10 mouse cellular contexts compared by ENCODE assay signal in genomic region chr2:178058195-178058594, GRCm38 (mm10). TPM values are rescaled to one million over a fixed set of nuclear protein-coding genes. Genes with fewer than 3 reads are reported as not detected.
DNase-seq lines count a peak whose midpoint lies in the region; ATAC-seq and TF ChIP-seq lines count a peak whose summit lies in the region.
"Had no signal": no experiment of that assay in that cellular context is flagged by ENCODE, and none has a peak within 500 bp of the region (broad histone marks: within the 10 kb centered on the region; RNA-seq: fewer than 3 reads in every experiment).

No protein-coding gene starts in this region.

- in situ Hi-C loops in CH12.LX (cut with MboI; ENCODE audit: low pct_ligation_motif_present, low pct_unique_long_range_greater_than_20kb, low sequenced_read_pairs): no loop called here

- H3K4me2 ChIP-seq in intestine, postnatal 0 days (replicated peaks; ENCODE audit: low read depth): no peak overlapping the region
- no peak overlapping the region for H3K4me2 ChIP-seq in intestine, embryonic 15.5 days (replicated peaks)
- no peak overlapping the region for H3K4me2 ChIP-seq in CH12.LX (ENCODE audit: insufficient read depth, low read depth, poor library complexity, severe bottlenecking)
- H3K4me2 ChIP-seq: embryonic facial prominence, embryonic 13.5 days; liver, embryonic 15.5 days had no signal

- no peak overlapping the region for H3K9ac ChIP-seq in intestine, postnatal 0 days (ENCODE audit: low read depth, low read length)
- H3K9ac ChIP-seq in intestine, embryonic 15.5 days: no peak overlapping the region
- H3K9ac ChIP-seq in CH12.LX (ENCODE audit: insufficient read depth, low read depth): no peak overlapping the region
- H3K9ac ChIP-seq: embryonic facial prominence, embryonic 13.5 days; liver, embryonic 15.5 days had no signal

- TF ChIP-seq EP300 in CH12.LX (IDR thresholded peaks at IDR 0.05; ENCODE audit: low read length): no peak

- ATAC-seq in intestine, postnatal 0 days: no peak
- ATAC-seq in intestine, embryonic 15.5 days: no peak
- ATAC-seq in erythroblast, adult 5-6 weeks (replicated peaks; ENCODE audit: low FRiP score, poor library complexity, severe bottlenecking): peak; percentile 79
- peak; percentile 68; the same call in 1 of the 2 replicates for ATAC-seq in monocyte, adult 5-6 weeks (replicated peaks; ENCODE audit: insufficient number of reproducible peaks, low FRiP score, low TSS enrichment, poor library complexity, severe bottlenecking)

- no peaks in the 10 kb centered on the region for H3K36me3 ChIP-seq in intestine, postnatal 0 days (ENCODE audit: control insufficient read depth, insufficient read depth)
- 0 out of 2 replicates have a peak, but pooled peaks cover 2% of the 10 kb centered on the region for H3K36me3 ChIP-seq in intestine, embryonic 15.5 days
- H3K36me3 ChIP-seq in CH12.LX (replicated peaks in 1 of 2; ENCODE audit: control insufficient read depth in 1 of 2, insufficient read depth in 1 of 2, low read length in 1 of 2): peaks cover 0 to 5% of the 10 kb centered on the region in 2 experiments
- H3K36me3 ChIP-seq: liver, embryonic 15.5 days had no signal

- dilution Hi-C loops in CH12.LX (cut with MboI; ENCODE audit: extremely low pct_ligation_motif_present, extremely low pct_unique_long_range_greater_than_20kb, low sequenced_read_pairs): no loop called here

- H3K4me1 ChIP-seq in intestine, postnatal 0 days (replicated peaks; ENCODE audit: control insufficient read depth, insufficient read depth, low read length): no peaks in the 10 kb centered on the region
- no peaks in the 10 kb centered on the region for H3K4me1 ChIP-seq in intestine, embryonic 15.5 days (replicated peaks)
- H3K4me1 ChIP-seq in CH12.LX (ENCODE audit: control insufficient read depth in 1 of 2, insufficient read depth in 2 of 2): peaks cover 2 to 6% of the 10 kb centered on the region in 2 experiments; a peak in 1 of 4 replicates
- H3K4me1 ChIP-seq: embryonic facial prominence, embryonic 13.5 days; liver, embryonic 15.5 days had no signal

- 10% methylated on average over 1 of the region's 1 CpGs for WGBS in intestine, postnatal 0 days
- 5% methylated on average over 1 of the region's 1 CpGs for WGBS in intestine, embryonic 15.5 days

- no peaks in the 10 kb centered on the region for H3K27me3 ChIP-seq in intestine, postnatal 0 days (replicated peaks; ENCODE audit: control insufficient read depth, insufficient read depth, low read length)
- no peaks in the 10 kb centered on the region for H3K27me3 ChIP-seq in intestine, embryonic 15.5 days (replicated peaks)
- no peaks in the 10 kb centered on the region for H3K27me3 ChIP-seq in CH12.LX (replicated peaks)
- H3K27me3 ChIP-seq: embryonic facial prominence, embryonic 13.5 days; liver, embryonic 15.5 days had no signal

- DNase-seq in CH12.LX (ENCODE audit: extremely low read depth): peak; percentile 53
- DNase-seq in adrenal gland, postnatal 36 days: peak; percentile 55 to 75
- peak; percentile 17 to 48 for DNase-seq in layer of hippocampus, adult 8-10 months (ENCODE audit: low spot score in 2 of 2)
- peak; percentile 58 for DNase-seq in urinary bladder, postnatal 25 days (ENCODE audit: low spot score)

- TF ChIP-seq RAD21 in CH12.LX (IDR thresholded peaks at IDR 0.05; ENCODE audit: low read depth, low read length): peak; percentile 75

- no peaks in the 10 kb centered on the region for H3K9me3 ChIP-seq in intestine, postnatal 0 days (ENCODE audit: control insufficient read depth)
- H3K9me3 ChIP-seq in intestine, embryonic 15.5 days: no peaks in the 10 kb centered on the region
- H3K9me3 ChIP-seq in CH12.LX (replicated peaks; ENCODE audit: low read length): no peaks in the 10 kb centered on the region
- H3K9me3 ChIP-seq: liver, embryonic 15.5 days had no signal

- peak; percentile 85 for TF ChIP-seq CTCF in intestine, postnatal 0 days (IDR thresholded peaks at IDR 0.05; ENCODE audit: low read depth)
- peak; percentile 66 to 81 for TF ChIP-seq CTCF in CH12.LX (conservative IDR thresholded peaks at IDR 0.05 in 1 of 2, IDR thresholded peaks at IDR 0.05 in 1 of 2; ENCODE audit: low read depth in 2 of 2, low read length in 2 of 2)

- H3K4me3 ChIP-seq in intestine, postnatal 0 days (ENCODE audit: low read depth, low read length): no peak overlapping the region
- H3K4me3 ChIP-seq in intestine, embryonic 15.5 days (replicated peaks): no peak overlapping the region
- H3K4me3 ChIP-seq in CH12.LX (replicated peaks in 1 of 3; ENCODE audit: low read depth in 2 of 3, low read length in 2 of 3, poor library complexity in 1 of 3): no peak overlapping the region
- H3K4me3 ChIP-seq: embryonic facial prominence, embryonic 13.5 days; liver, embryonic 15.5 days had no signal

- no peak for TF ChIP-seq POLR2A in CH12.LX (IDR thresholded peaks at IDR 0.05; ENCODE audit: low read depth, low read length)

- H3K27ac ChIP-seq in intestine, postnatal 0 days (ENCODE audit: low read depth, low read length): no peak overlapping the region
- no peak overlapping the region for H3K27ac ChIP-seq in intestine, embryonic 15.5 days
- H3K27ac ChIP-seq in CH12.LX (ENCODE audit: insufficient read depth, low read depth): no peak overlapping the region
- H3K27ac ChIP-seq: embryonic facial prominence, embryonic 13.5 days; liver, embryonic 15.5 days had no signal

- H3K79me2 ChIP-seq in CH12.LX (replicated peaks; ENCODE audit: control insufficient read depth, extremely low read depth, insufficient read depth, poor library complexity, severe bottlenecking): no peaks in the 10 kb centered on the region

TF ChIP-seq in CH12.LX, 34 proteins besides CTCF, POLR2A, EP300 and RAD21:
- TF ChIP-seq ELF1 (IDR thresholded peaks at IDR 0.05; ENCODE audit: low read depth, low read length) (no peak), ZC3H11A (IDR thresholded peaks at IDR 0.05; ENCODE audit: low read depth, low read length) (peak; percentile 25; the same call in 1 of the 2 replicates), SMC3 (IDR thresholded peaks at IDR 0.05; ENCODE audit: low read depth, low read length) (peak; percentile 71)

RNA-seq across cellular contexts. Expression of gene Zfp931, which starts 20.1 kb away (rescaled TPM):
- 4.9 and 5.9 TPM in 2 replicates for polyA plus RNA-seq in intestine, postnatal 0 days (2015; fragmentation: Nextera tagmentation; extraction: Ambion mirVana)
- 17.7 and 18.7 TPM in 2 replicates for polyA plus RNA-seq in intestine, embryonic 15.5 days (2015; fragmentation: Nextera tagmentation; extraction: Ambion mirVana)
- total RNA-seq in CH12.LX (2012; rRNA removed) (5.5 and 5.6 TPM in 2 replicates), CH12.LX (2014; rRNA removed) (14.0 and 17.7 TPM in 2 replicates)
- 3.2 and 4.0 TPM in 2 replicates for polyA plus RNA-seq in CH12.LX (2012; ENCODE audit: insufficient read length, low read depth)
- total RNA-seq in adrenal gland, postnatal 36 days (2021): 10 to 100 TPM; 23.4 to 34.6 TPM
- 0.77 and 2.5 TPM in 2 replicates for total RNA-seq in erythroblast, adult 5-6 weeks (2015; ENCODE audit: low replicate concordance)
- total RNA-seq in erythroblast, adult 5-6 weeks (2017; ENCODE audit: low replicate concordance): 1.5 and 4.2 TPM in 2 replicates
- total RNA-seq in layer of hippocampus, adult 8-10 months (2022): 10 to 100 TPM; 23.3 to 36.1 (median 27.2) TPM
- total RNA-seq in monocyte, adult 5-6 weeks (2017): 12.2 to 24.3 TPM (median 13.7 TPM) in 3 replicates

RNA-seq across cellular contexts. Expression of gene Zfp971, which starts 35.1 kb away (rescaled TPM):
- polyA plus RNA-seq in intestine, postnatal 0 days (2015; fragmentation: Nextera tagmentation; extraction: Ambion mirVana): 7.6 and 8.1 TPM in 2 replicates
- 12.2 and 12.8 TPM in 2 replicates for polyA plus RNA-seq in intestine, embryonic 15.5 days (2015; fragmentation: Nextera tagmentation; extraction: Ambion mirVana)
- total RNA-seq in CH12.LX (2012; rRNA removed) (8.2 and 9.6 TPM in 2 replicates), CH12.LX (2014; rRNA removed) (13.5 and 17.7 TPM in 2 replicates)
- polyA plus RNA-seq in CH12.LX (2012; ENCODE audit: insufficient read length, low read depth): 4.3 and 5.9 TPM in 2 replicates
- 10 to 100 TPM; 20.0 to 30.2 TPM for total RNA-seq in adrenal gland, postnatal 36 days (2021)
- 15.4 and 28.0 TPM in 2 replicates for total RNA-seq in erythroblast, adult 5-6 weeks (2015; ENCODE audit: low replicate concordance)
- 8.2 and 12.8 TPM in 2 replicates for total RNA-seq in erythroblast, adult 5-6 weeks (2017; ENCODE audit: low replicate concordance)
- 10 to 100 TPM; 30.7 to 40.8 (median 31.1) TPM for total RNA-seq in layer of hippocampus, adult 8-10 months (2022)
- total RNA-seq in monocyte, adult 5-6 weeks (2017): 117 to 200 TPM (median 181 TPM) in 3 replicates

Comparison
In these comparisons a context has a peak if more than half of its experiments do, and no peak if none do; other contexts are left out.
1. ATAC-seq: peak in erythroblast, adult 5-6 weeks (single experiment) and monocyte, adult 5-6 weeks (single experiment); none in intestine, postnatal 0 days (single experiment) and intestine, embryonic 15.5 days (single experiment).
2. Peak in every context shown above with its lines, with median percentiles within 50 percentile points of each other: DNase-seq.